Mouse (Mus musculus) testis, adult 2 months (tissue): ENCODE measurements around the gene Neurl1a.

ENCODE experiments used
- CTCF ChIP-seq: fragments of 200-500 bp; IDR thresholded peaks from 2 replicates; pipeline ENCODE4 v1.5.1; 2012; ENCODE audit warnings: low read depth, mild to moderate bottlenecking, inconsistent platforms, low read length, moderate library complexity; ENCODE audit not compliant: control insufficient read depth, insufficient read depth, insufficient replicate concordance
- POLR2A ChIP-seq: fragments of 200-500 bp; IDR thresholded peaks from 2 replicates; pipeline ENCODE4 v1.6.1; 2012; ENCODE audit warnings: low read depth, mild to moderate bottlenecking, inconsistent platforms, low read length, moderate library complexity; ENCODE audit not compliant: control insufficient read depth

DNA sequence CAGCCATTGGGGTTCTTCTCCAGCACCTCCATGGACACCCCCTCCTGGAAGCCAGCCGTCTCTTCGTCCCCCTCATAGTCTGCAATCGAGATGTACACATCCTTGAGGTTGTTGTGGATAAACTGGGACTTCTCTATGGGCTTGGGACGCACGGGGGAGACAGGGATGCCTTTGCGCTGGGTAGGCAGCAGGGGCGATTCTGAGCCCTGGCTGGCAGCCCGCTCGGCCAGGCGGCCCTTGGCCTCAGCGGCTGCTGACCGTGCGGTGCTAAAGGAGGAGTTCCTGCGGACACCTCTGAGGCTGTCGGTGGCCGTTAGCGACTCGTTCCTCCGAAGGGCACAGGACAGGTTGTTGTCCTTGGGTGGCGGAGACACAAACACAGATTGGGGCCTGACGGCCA, 88.4 kb downstream of the Neurl1a start:
- TF ChIP-seq POLR2A (no peak), CTCF (no peak)
